Mouse (Mus musculus) C2C12 (cell line): ENCODE measurements around the gene P4ha1. TPM values are rescaled to one million over a fixed set of nuclear protein-coding genes. Genes with fewer than 3 reads are reported as not detected.

Experiments
- H3K27me3 ChIP-seq: one replicate; pipeline ENCODE4 v1.6.1; 2011; ENCODE audit not compliant: control insufficient read depth, insufficient read depth, insufficient read length
- H3K36me3 ChIP-seq: one replicate; pipeline ENCODE4 v1.6.1; 2011; ENCODE audit not compliant: control insufficient read depth, insufficient read depth
- H3K4me3 ChIP-seq: one replicate; pipeline ENCODE4 v1.5.1; 2011; ENCODE audit warnings: mild to moderate bottlenecking, control low read depth; ENCODE audit not compliant: poor library complexity, insufficient read depth, severe bottlenecking
- H3K79me2 ChIP-seq: one replicate; pipeline ENCODE4 v1.6.1; 2011; ENCODE audit not compliant: control insufficient read depth, insufficient read depth
- H3K79me3 ChIP-seq: one replicate; pipeline ENCODE4 v1.6.1; 2011; ENCODE audit warnings: low read depth, control low read depth
- H3ac ChIP-seq: one replicate; pipeline ENCODE3; 2011; ENCODE audit warnings: low read depth; ENCODE audit not compliant: control insufficient read depth, insufficient read length
- CEBPB ChIP-seq: IDR thresholded peaks from one replicate; pipeline ENCODE4 v1.6.1; 2011; ENCODE audit warnings: low read depth, mild to moderate bottlenecking, control low read depth, moderate library complexity
- CTCF ChIP-seq: IDR thresholded peaks from one replicate; pipeline ENCODE4 v1.5.1; 2011; ENCODE audit not compliant: control insufficient read depth, insufficient read depth, insufficient read length
- FOSL1 ChIP-seq: IDR thresholded peaks from one replicate; pipeline ENCODE4 v1.8.0; 2011; ENCODE audit warnings: mild to moderate bottlenecking, low read length; ENCODE audit not compliant: poor library complexity, insufficient read depth, severe bottlenecking
- MAX ChIP-seq: IDR thresholded peaks from one replicate; pipeline ENCODE4 v1.6.1; 2011; ENCODE audit warnings: mild to moderate bottlenecking, control low read depth
- MYOD1 ChIP-seq: IDR thresholded peaks from one replicate; pipeline ENCODE4 v1.6.1; 2011; ENCODE audit warnings: low read depth; ENCODE audit not compliant: control insufficient read depth, insufficient read length
- MYOG ChIP-seq: IDR thresholded peaks from one replicate; pipeline ENCODE4 v1.6.1; 2011; ENCODE audit not compliant: control insufficient read depth, insufficient read length; ENCODE audit errors: extremely low read depth
- USF1 ChIP-seq: IDR thresholded peaks from one replicate; pipeline ENCODE4 v1.6.1; 2011; ENCODE audit warnings: low read depth, mild to moderate bottlenecking, control low read depth, moderate library complexity
- polyA plus RNA-seq: library from polyadenylated mRNA; unstranded; fragments of >200 nt; fragmentation: generic; extraction: Trizol; gene quantifications from one replicate; pipeline ENCODE4 v1.2.1, GENCODE M21; 2012; ENCODE audit warnings: missing spikeins

P4ha1 gene
- polyA plus RNA-seq, 1 experiment: 26.4 TPM

- Histone ChIP-seq H3K27me3 (no peaks in the 10 kb centered on the region), H3K36me3 (no peaks in the 10 kb centered on the region), H3ac (no peak overlapping the region), H3K79me3 (no peaks in the 10 kb centered on the region), H3K79me2 (no peaks in the 10 kb centered on the region), H3K4me3 (no peak overlapping the region)
- TF ChIP-seq MAX (no peak), MYOG (no peak), FOSL1 (no peak)
Measured at GRCm38 (mm10) chr10:59408499-59408898, 85.4 kb downstream of the P4ha1 start.

GRCm38 (mm10) chr10:59410264-59410663 is 87.2 kb downstream of the P4ha1 start:
- no peak overlapping the region for H3ac ChIP-seq
- TF ChIP-seq FOSL1: no peak
- TF ChIP-seq MYOG: no peak
- no peak for TF ChIP-seq USF1
- no peak for TF ChIP-seq CTCF
- TF ChIP-seq MYOD1: no peak
- TF ChIP-seq MAX: no peak
- TF ChIP-seq CEBPB: no peak
- no peaks in the 10 kb centered on the region for H3K27me3 ChIP-seq

GRCm38 (mm10) chr10:59413711-59414110 is 90.6 kb downstream of the P4ha1 start:
- no peaks in the 10 kb centered on the region for H3K79me2 ChIP-seq
- no peak for TF ChIP-seq CEBPB
- TF ChIP-seq CTCF: no peak
- no peak for TF ChIP-seq MYOD1
- TF ChIP-seq USF1: no peak
- TF ChIP-seq MYOG: no peak
- TF ChIP-seq FOSL1: no peak
- no peak for TF ChIP-seq MAX
- H3K27me3 ChIP-seq: no peaks in the 10 kb centered on the region
- H3ac ChIP-seq: no peak overlapping the region
- H3K4me3 ChIP-seq: no peak overlapping the region
- no peaks in the 10 kb centered on the region for H3K36me3 ChIP-seq
- no peaks in the 10 kb centered on the region for H3K79me3 ChIP-seq

More at GRCm38 (mm10) chr10:59410264-59410663, 87.2 kb downstream of the P4ha1 start:
- H3K4me3 ChIP-seq: no peak overlapping the region
- H3K79me3 ChIP-seq: no peaks in the 10 kb centered on the region
- no peaks in the 10 kb centered on the region for H3K36me3 ChIP-seq
- H3K79me2 ChIP-seq: no peaks in the 10 kb centered on the region

- H3K4me3 ChIP-seq: no peak overlapping the region
- no peak overlapping the region for H3ac ChIP-seq
- H3K79me2 ChIP-seq: no peaks in the 10 kb centered on the region
- H3K27me3 ChIP-seq: no peaks in the 10 kb centered on the region
- no peaks in the 10 kb centered on the region for H3K79me3 ChIP-seq
- TF ChIP-seq MYOG (no peak), CTCF (no peak), MAX (no peak), CEBPB (no peak)
- H3K36me3 ChIP-seq: no peaks in the 10 kb centered on the region
Measured at GRCm38 (mm10) chr10:59416623-59417022, 93.5 kb downstream of the P4ha1 start.

- no peaks in the 10 kb centered on the region for H3K27me3 ChIP-seq
- no peak for TF ChIP-seq CEBPB
- no peak for TF ChIP-seq USF1
- TF ChIP-seq CTCF: no peak
- TF ChIP-seq MYOG: no peak
- TF ChIP-seq MYOD1: no peak
- TF ChIP-seq MAX: no peak
- H3ac ChIP-seq: no peak overlapping the region
- no peak overlapping the region for H3K4me3 ChIP-seq
- no peaks in the 10 kb centered on the region for H3K79me2 ChIP-seq
- no peaks in the 10 kb centered on the region for H3K79me3 ChIP-seq
- H3K36me3 ChIP-seq: no peaks in the 10 kb centered on the region
Measured at GRCm38 (mm10) chr10:59419516-59419915, 96.4 kb downstream of the P4ha1 start.

Other genes starting within 250 kb of the P4ha1 start
- 12.0 TPM for gene Sept10, start 101.4 kb upstream of the P4ha1 start, polyA plus RNA-seq
- gene Sowahc, start 101.3 kb upstream of the P4ha1 start, polyA plus RNA-seq: 2.2 TPM
- 4.5 TPM for gene Gm10273, start 72.3 kb downstream of the P4ha1 start, polyA plus RNA-seq
- not detected for gene Pla2g12b, start 80.4 kb downstream of the P4ha1 start, polyA plus RNA-seq
- 0.27 TPM for gene Oit3, start 118.5 kb downstream of the P4ha1 start, polyA plus RNA-seq